Mouse (Mus musculus) kidney, adult 2 months (tissue): Measurements from ENCODE around the gene Cbarp.

Experiments used
- CTCF ChIP-seq: fragments of 200-500 bp; conservative IDR thresholded peaks from 2 replicates; pipeline ENCODE4 v1.5.1; 2011; ENCODE audit warnings: low read depth, mild to moderate bottlenecking, control low read depth, low read length, moderate library complexity, mixed read lengths; ENCODE audit not compliant: insufficient read depth, insufficient read length
- POLR2A ChIP-seq: fragments of 200-500 bp; IDR thresholded peaks from one replicate; pipeline ENCODE4 v1.6.1; 2011; ENCODE audit warnings: low read depth, low read length, control low read depth

DNA sequence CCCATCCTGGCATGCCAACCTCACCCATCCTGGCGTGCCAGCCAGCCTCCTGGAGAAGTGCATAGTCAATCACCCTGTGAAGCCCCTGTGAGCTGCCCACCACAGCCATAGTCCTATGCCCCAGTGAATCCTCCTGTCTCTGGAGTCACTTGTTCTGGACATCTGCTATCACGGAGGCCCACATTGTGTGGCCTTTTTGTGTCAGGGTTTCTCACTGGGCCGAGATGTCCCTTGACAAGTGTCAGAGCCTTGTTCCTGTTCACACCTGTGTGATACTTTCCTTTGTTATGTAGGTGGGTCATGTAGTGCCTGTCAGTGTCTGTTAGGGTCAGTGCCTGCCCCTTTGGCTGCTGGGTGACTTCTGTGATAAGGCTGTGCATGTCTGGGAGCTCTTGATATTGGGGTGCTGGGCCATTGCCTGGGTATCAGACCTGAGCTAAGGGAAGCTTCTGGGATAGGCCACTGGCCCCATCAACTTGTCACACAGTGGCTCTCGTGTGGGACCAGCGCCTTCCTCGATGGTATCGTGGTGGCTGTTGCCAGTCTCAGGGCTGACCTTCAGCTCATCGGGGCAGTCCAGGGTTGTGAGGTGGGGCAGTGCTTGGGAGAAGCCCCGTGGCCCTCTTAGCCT, 16.6 kb downstream of the Cbarp start:
- TF ChIP-seq POLR2A (no peak), CTCF (no peak)
